24 mouse cellular contexts compared by ENCODE assay signal in the genomic region with DNA sequence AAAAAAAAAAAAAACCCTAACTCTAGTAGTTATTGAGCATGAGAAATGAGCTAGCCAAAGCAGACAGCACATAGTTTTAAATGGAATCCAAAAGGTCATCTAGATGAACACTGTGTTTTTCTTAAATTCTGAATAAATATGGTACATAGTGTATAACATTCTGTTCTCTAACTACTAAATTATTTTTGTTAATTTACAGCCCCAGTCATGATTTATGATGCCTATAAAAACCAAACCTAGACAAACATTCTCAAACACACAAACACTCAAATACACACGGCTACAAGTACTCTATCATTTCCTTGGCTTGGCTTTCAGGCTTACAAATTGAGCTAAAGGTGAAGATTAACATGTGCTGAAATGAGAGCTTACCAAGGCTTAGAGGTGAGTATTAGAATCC.
DNase-seq lines count a peak whose midpoint lies in the region; ATAC-seq and TF ChIP-seq lines count a peak whose summit lies in the region.
"Had no signal": no experiment of that assay in that cellular context is flagged by ENCODE, and none has a peak within 500 bp of the region (broad histone marks: within the 10 kb centered on the region; RNA-seq: fewer than 3 reads in every experiment).

No protein-coding gene starts in this region.

- no peak for TF ChIP-seq CTCF in kidney, postnatal 0 days (IDR thresholded peaks at IDR 0.05; ENCODE audit: low read depth)

- H3K9ac ChIP-seq in kidney, embryonic 14.5 days (ENCODE audit: low read depth, low read length): no peak overlapping the region
- no peak overlapping the region for H3K9ac ChIP-seq in kidney, postnatal 0 days (ENCODE audit: low read depth, low read length)
- H3K9ac ChIP-seq: embryonic facial prominence, embryonic 13.5 days; forebrain, embryonic 13.5 days; hindbrain, embryonic 12.5 days; hindbrain, embryonic 15.5 days had no signal

- H3K27ac ChIP-seq in kidney, embryonic 14.5 days (ENCODE audit: low read depth, low read length): no peak overlapping the region
- no peak overlapping the region for H3K27ac ChIP-seq in kidney, postnatal 0 days
- H3K27ac ChIP-seq: embryonic facial prominence, embryonic 10.5 days; embryonic facial prominence, embryonic 13.5 days; forebrain, embryonic 10.5 days; forebrain, embryonic 13.5 days; gastrocnemius, adult 2 months; hindbrain, embryonic 12.5 days; hindbrain, embryonic 15.5 days had no signal

- no peaks in the 10 kb centered on the region for H3K9me3 ChIP-seq in kidney, embryonic 14.5 days (ENCODE audit: control insufficient read depth, low read length)
- H3K9me3 ChIP-seq in kidney, postnatal 0 days (replicated peaks; ENCODE audit: low read length): no peaks in the 10 kb centered on the region
- H3K9me3 ChIP-seq: embryonic facial prominence, embryonic 10.5 days; embryonic facial prominence, embryonic 13.5 days; forebrain, embryonic 10.5 days; forebrain, embryonic 13.5 days; hindbrain, embryonic 12.5 days; hindbrain, embryonic 15.5 days had no signal

- no peak for DNase-seq in kidney, adult 11 months
- DNase-seq in kidney, postnatal 0 days (ENCODE audit: low spot score): peak; percentile 77
- no peak for DNase-seq in kidney, postnatal 10 days
- DNase-seq in hindlimb bud, embryonic 11.5 days (ENCODE audit: extremely low spot score, low read depth, low spot score): peak; percentile 12
- DNase-seq: adrenal gland, adult 8-10 months; adrenal gland, postnatal 25 days; cerebellum, adult 11-12 months; cerebellum, adult 8-10 months; cerebellum, postnatal 10 days; cerebellum, postnatal 36 days; embryo, embryonic 11 days; gastrocnemius, adult 2 months; gastrocnemius, postnatal 14 days had no signal

- no peaks in the 10 kb centered on the region for H3K4me1 ChIP-seq in kidney, embryonic 14.5 days (ENCODE audit: control insufficient read depth, insufficient read depth, low read length)
- no peaks in the 10 kb centered on the region for H3K4me1 ChIP-seq in kidney, postnatal 0 days (replicated peaks; ENCODE audit: insufficient read depth, low read length)
- H3K4me1 ChIP-seq: embryonic facial prominence, embryonic 10.5 days; embryonic facial prominence, embryonic 13.5 days; forebrain, embryonic 10.5 days; forebrain, embryonic 13.5 days; hindbrain, embryonic 12.5 days; hindbrain, embryonic 15.5 days had no signal

- no peaks in the 10 kb centered on the region for H3K36me3 ChIP-seq in kidney, embryonic 14.5 days (ENCODE audit: control insufficient read depth, insufficient read depth, low read length)
- no peaks in the 10 kb centered on the region for H3K36me3 ChIP-seq in kidney, postnatal 0 days (ENCODE audit: insufficient read depth, low read length)
- H3K36me3 ChIP-seq: embryonic facial prominence, embryonic 10.5 days; embryonic facial prominence, embryonic 13.5 days; forebrain, embryonic 10.5 days; hindbrain, embryonic 12.5 days; hindbrain, embryonic 15.5 days had no signal

- 0 out of 2 replicates have a peak, but pooled peaks have one; percentile 64 for ATAC-seq in kidney, embryonic 14.5 days (ENCODE audit: low FRiP score, low TSS enrichment)
- no peak; the same call in 1 of the 2 replicates for ATAC-seq in kidney, postnatal 0 days (replicated peaks; ENCODE audit: low FRiP score, low read depth)
- ATAC-seq in erythroblast, adult 5-6 weeks (replicated peaks; ENCODE audit: low FRiP score, poor library complexity, severe bottlenecking): no peak
- ATAC-seq: CD4-positive, CD25-positive, alpha-beta regulatory T cell, adult 4 months; forebrain, embryonic 13.5 days; forebrain, embryonic 16.5 days had no signal

- H3K4me3 ChIP-seq in kidney, embryonic 14.5 days (ENCODE audit: low read length): no peak overlapping the region
- H3K4me3 ChIP-seq in kidney, postnatal 0 days (replicated peaks; ENCODE audit: low read depth, low read length): no peak overlapping the region
- H3K4me3 ChIP-seq: embryonic facial prominence, embryonic 10.5 days; embryonic facial prominence, embryonic 13.5 days; forebrain, embryonic 10.5 days; forebrain, embryonic 13.5 days; gastrocnemius, adult 2 months; hindbrain, embryonic 12.5 days; hindbrain, embryonic 15.5 days had no signal

- H3K27me3 ChIP-seq in kidney, embryonic 14.5 days (ENCODE audit: control insufficient read depth, insufficient read depth, low read length): no peaks in the 10 kb centered on the region
- no peaks in the 10 kb centered on the region for H3K27me3 ChIP-seq in kidney, postnatal 0 days (ENCODE audit: insufficient read depth, low read length)
- H3K27me3 ChIP-seq: embryonic facial prominence, embryonic 13.5 days; forebrain, embryonic 13.5 days; hindbrain, embryonic 12.5 days; hindbrain, embryonic 15.5 days had no signal

- WGBS in kidney, embryonic 14.5 days: 16% methylated on average over 1 of the region's 1 CpGs
- 18% methylated on average over 1 of the region's 1 CpGs for WGBS in kidney, postnatal 0 days

- no peak overlapping the region for H3K4me2 ChIP-seq in kidney, embryonic 14.5 days (replicated peaks; ENCODE audit: low read depth, low read length)
- H3K4me2 ChIP-seq in kidney, postnatal 0 days (ENCODE audit: low read length): no peak overlapping the region
- H3K4me2 ChIP-seq: embryonic facial prominence, embryonic 13.5 days; forebrain, embryonic 13.5 days; heart, embryonic 11.5 days; hindbrain, embryonic 12.5 days; hindbrain, embryonic 15.5 days had no signal

Comparison
In these comparisons a context has a peak if more than half of its experiments do, and no peak if none do; other contexts are left out.
1. DNase-seq: peak in kidney, postnatal 0 days (single experiment) and hindlimb bud, embryonic 11.5 days (single experiment); none in kidney, adult 11 months (single experiment) and kidney, postnatal 10 days (single experiment).